Mouse (Mus musculus) cortical plate, adult 2 months (tissue): ENCODE data around the gene Fam20a.

Experiments
- CTCF ChIP-seq: fragments of 200-500 bp; IDR thresholded peaks from 2 replicates; pipeline ENCODE4 v1.5.1; 2011; ENCODE audit warnings: mild to moderate bottlenecking, control low read depth, low read length; ENCODE audit not compliant: insufficient read depth; ENCODE audit errors: extremely low read depth
- POLR2A ChIP-seq: fragments of 200-500 bp; IDR thresholded peaks from 2 replicates; pipeline ENCODE4 v1.6.1; 2011; ENCODE audit warnings: mild to moderate bottlenecking, low read length, control low read depth; ENCODE audit not compliant: insufficient read depth; ENCODE audit errors: extremely low read depth

GRCm38 (mm10) chr11:109758616-109759215 lies 36.6 kb upstream of the Fam20a start:
- TF ChIP-seq POLR2A (no peak), CTCF (no peak)
